Mouse (Mus musculus): ENCODE data around the gene Catsperz. TPM values are rescaled to one million over a fixed set of nuclear protein-coding genes. Genes with fewer than 3 reads are reported as not detected.
"Not testable (repeated sequence)": the region's sequence is repeated elsewhere in the genome, so short reads cannot be mapped to it uniquely, and the experiment has no call there.

Catsperz gene
- polyA plus RNA-seq, 1 experiment: 0.16 TPM

DNA sequence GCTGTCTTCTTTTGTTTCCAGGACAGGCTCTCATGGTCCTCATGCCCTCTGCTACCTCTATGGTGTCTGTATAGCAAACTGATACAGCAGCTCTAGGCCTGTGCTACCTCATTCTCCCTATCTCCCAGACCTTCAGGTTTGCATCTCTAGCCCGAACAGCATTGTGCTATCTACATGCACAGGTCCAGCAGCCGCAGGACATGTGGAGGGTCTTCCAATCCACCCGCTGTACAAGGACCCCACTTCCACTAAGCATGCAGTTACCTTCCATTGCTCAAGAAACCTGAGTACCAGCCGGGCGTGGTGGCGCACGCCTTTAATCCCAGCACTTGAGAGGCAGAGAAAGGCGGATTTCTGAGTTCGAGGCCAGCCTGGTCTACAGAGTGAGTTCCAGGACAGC is 10.6 kb downstream of the Catsperz start:
- Histone ChIP-seq H3K27me3 (ENCODE audit: control insufficient read depth, insufficient read depth, insufficient read length) (no peaks in the 10 kb centered on the region), H3K4me3 (ENCODE audit: insufficient read depth, poor library complexity, severe bottlenecking) (no peak overlapping the region), H3ac (ENCODE audit: control insufficient read depth, insufficient read length, low read depth) (no peak overlapping the region), H3K79me3 (ENCODE audit: low read depth) (peaks cover 4% of the 10 kb centered on the region), H3K36me3 (ENCODE audit: control insufficient read depth, insufficient read depth) (peaks cover 25% of the 10 kb centered on the region), H3K79me2 (ENCODE audit: control insufficient read depth, insufficient read depth) (peaks cover 36% of the 10 kb centered on the region)
- TF ChIP-seq FOSL1 (IDR thresholded peaks at IDR 0.05; ENCODE audit: insufficient read depth, low read length, poor library complexity, severe bottlenecking): no peak
- no peak for TF ChIP-seq MYOG (IDR thresholded peaks at IDR 0.05; ENCODE audit: control insufficient read depth, extremely low read depth, insufficient read length)
- no peak for TF ChIP-seq USF1 (IDR thresholded peaks at IDR 0.05; ENCODE audit: low read depth)
- TF ChIP-seq MYOD1 (IDR thresholded peaks at IDR 0.05; ENCODE audit: control insufficient read depth, insufficient read length, low read depth): no peak
- TF ChIP-seq MAX (IDR thresholded peaks at IDR 0.05): no peak
- TF ChIP-seq CEBPB (IDR thresholded peaks at IDR 0.05; ENCODE audit: low read depth): no peak
- TF ChIP-seq CTCF (IDR thresholded peaks at IDR 0.05; ENCODE audit: control insufficient read depth, insufficient read depth, insufficient read length): no peak

DNA sequence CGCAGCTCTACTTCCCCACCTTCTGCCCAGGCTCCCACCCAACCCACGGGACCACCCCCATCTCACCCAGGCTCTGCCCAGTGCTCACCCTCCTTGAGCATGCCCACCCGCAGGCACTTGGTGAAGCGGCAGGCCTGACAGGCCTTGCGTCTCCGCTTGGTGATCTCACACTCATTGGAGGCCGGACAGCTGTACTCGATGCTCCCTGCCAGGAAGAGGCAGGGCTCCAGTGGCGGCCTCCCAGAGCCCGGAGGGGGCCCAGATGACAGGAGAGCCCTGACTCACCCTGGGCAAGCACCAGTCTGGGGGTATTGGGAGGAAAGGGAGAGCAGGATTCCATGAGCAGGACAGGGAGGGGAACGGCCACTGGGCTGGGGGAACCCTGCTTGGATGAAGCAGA is 11.2 kb downstream of the Catsperz start:
- peaks cover 38% of the 10 kb centered on the region for H3K79me2 ChIP-seq (ENCODE audit: control insufficient read depth, insufficient read depth)
- no peak overlapping the region for H3ac ChIP-seq (ENCODE audit: control insufficient read depth, insufficient read length, low read depth)
- peaks cover 25% of the 10 kb centered on the region for H3K36me3 ChIP-seq (ENCODE audit: control insufficient read depth, insufficient read depth)
- no peak for TF ChIP-seq CTCF (IDR thresholded peaks at IDR 0.05; ENCODE audit: control insufficient read depth, insufficient read depth, insufficient read length)
- no peak for TF ChIP-seq CEBPB (IDR thresholded peaks at IDR 0.05; ENCODE audit: low read depth)
- no peak for TF ChIP-seq MYOG (IDR thresholded peaks at IDR 0.05; ENCODE audit: control insufficient read depth, extremely low read depth, insufficient read length)
- no peak for TF ChIP-seq FOSL1 (IDR thresholded peaks at IDR 0.05; ENCODE audit: insufficient read depth, low read length, poor library complexity, severe bottlenecking)
- TF ChIP-seq MAX (IDR thresholded peaks at IDR 0.05): no peak
- TF ChIP-seq USF1 (IDR thresholded peaks at IDR 0.05; ENCODE audit: low read depth): no peak
- TF ChIP-seq MYOD1 (IDR thresholded peaks at IDR 0.05; ENCODE audit: control insufficient read depth, insufficient read length, low read depth): no peak
- no peak overlapping the region for H3K4me3 ChIP-seq (ENCODE audit: insufficient read depth, poor library complexity, severe bottlenecking)
- no peaks in the 10 kb centered on the region for H3K27me3 ChIP-seq (ENCODE audit: control insufficient read depth, insufficient read depth, insufficient read length)
- peaks cover 4% of the 10 kb centered on the region for H3K79me3 ChIP-seq (ENCODE audit: low read depth)

DNA sequence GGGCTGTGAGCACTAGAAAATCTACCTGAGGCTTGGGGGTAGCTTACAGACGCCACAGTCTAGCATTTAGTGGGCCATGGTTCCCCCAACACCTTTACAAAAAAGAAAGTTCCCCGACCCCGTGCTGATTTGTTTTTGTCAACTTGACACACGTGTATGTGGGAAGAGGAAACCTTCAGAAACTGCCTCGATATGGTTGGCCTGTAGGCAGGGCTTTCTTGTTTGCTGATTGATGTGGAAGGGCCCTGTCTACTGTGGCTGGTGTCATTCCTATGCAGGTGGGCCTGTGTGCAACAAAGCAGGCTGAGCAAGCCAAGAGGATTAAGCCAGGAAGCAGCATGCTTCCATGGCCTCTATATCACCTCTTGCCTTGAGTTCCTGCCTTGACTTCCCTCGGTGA is 12.1 kb downstream of the Catsperz start:
- Histone ChIP-seq H3K27me3 (ENCODE audit: control insufficient read depth, insufficient read depth, insufficient read length) (no peaks in the 10 kb centered on the region), H3K4me3 (ENCODE audit: insufficient read depth, poor library complexity, severe bottlenecking) (no peak overlapping the region), H3K79me3 (ENCODE audit: low read depth) (peaks cover 13% of the 10 kb centered on the region), H3K79me2 (ENCODE audit: control insufficient read depth, insufficient read depth) (peaks cover 42% of the 10 kb centered on the region), H3K36me3 (ENCODE audit: control insufficient read depth, insufficient read depth) (peaks cover 25% of the 10 kb centered on the region), H3ac (ENCODE audit: control insufficient read depth, insufficient read length, low read depth) (no peak overlapping the region)
- TF ChIP-seq MYOD1 (IDR thresholded peaks at IDR 0.05; ENCODE audit: control insufficient read depth, insufficient read length, low read depth) (no peak), MYOG (IDR thresholded peaks at IDR 0.05; ENCODE audit: control insufficient read depth, extremely low read depth, insufficient read length) (no peak), CEBPB (IDR thresholded peaks at IDR 0.05; ENCODE audit: low read depth) (no peak), MAX (IDR thresholded peaks at IDR 0.05) (no peak), FOSL1 (IDR thresholded peaks at IDR 0.05; ENCODE audit: insufficient read depth, low read length, poor library complexity, severe bottlenecking) (no peak), USF1 (IDR thresholded peaks at IDR 0.05; ENCODE audit: low read depth) (no peak), CTCF (IDR thresholded peaks at IDR 0.05; ENCODE audit: control insufficient read depth, insufficient read depth, insufficient read length) (no peak)

DNA sequence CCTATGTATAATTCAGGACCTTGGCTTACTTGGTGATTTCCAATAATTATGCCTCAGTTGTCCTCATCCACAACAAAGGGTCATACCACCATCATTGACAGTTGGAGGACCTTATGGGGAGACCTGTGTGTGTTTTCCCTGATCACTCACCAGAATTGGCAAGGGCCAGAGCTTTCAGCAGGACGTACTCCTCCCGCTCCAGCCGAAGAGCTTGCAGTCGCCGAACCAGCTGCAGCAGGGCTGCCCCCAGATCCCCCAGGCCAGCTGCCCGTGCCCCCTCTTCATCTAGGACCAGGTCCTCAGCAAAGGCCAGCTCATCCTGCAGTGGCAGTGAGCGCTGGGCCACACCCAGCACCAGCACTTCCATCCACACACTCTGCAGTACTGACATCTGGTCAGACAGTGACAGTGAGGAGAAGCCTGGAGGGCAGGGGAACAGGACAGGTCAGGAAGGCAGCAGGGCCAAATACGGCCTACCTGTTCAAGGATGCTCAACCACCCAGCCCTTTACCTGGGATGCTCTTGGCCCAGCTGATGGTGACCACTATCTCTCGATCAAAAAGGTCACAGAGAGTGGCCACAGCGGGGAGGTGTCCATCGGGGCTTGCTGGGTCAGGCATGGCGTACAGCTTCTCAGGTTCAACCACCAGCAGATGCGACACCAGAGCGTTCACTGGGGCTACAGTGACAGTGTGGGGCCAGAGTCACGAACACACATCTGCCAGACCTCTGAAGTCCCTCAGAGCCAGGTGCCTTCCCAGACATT is 12.8 kb downstream of the Catsperz start:
- peaks cover 29% of the 10 kb centered on the region for H3K36me3 ChIP-seq (ENCODE audit: control insufficient read depth, insufficient read depth)
- TF ChIP-seq CTCF (IDR thresholded peaks at IDR 0.05; ENCODE audit: control insufficient read depth, insufficient read depth, insufficient read length) (no peak), USF1 (IDR thresholded peaks at IDR 0.05; ENCODE audit: low read depth) (no peak), MAX (IDR thresholded peaks at IDR 0.05) (no peak), CEBPB (IDR thresholded peaks at IDR 0.05; ENCODE audit: low read depth) (no peak), FOSL1 (IDR thresholded peaks at IDR 0.05; ENCODE audit: insufficient read depth, low read length, poor library complexity, severe bottlenecking) (no peak), MYOD1 (IDR thresholded peaks at IDR 0.05; ENCODE audit: control insufficient read depth, insufficient read length, low read depth) (no peak), MYOG (IDR thresholded peaks at IDR 0.05; ENCODE audit: control insufficient read depth, extremely low read depth, insufficient read length) (no peak)
- H3K4me3 ChIP-seq (ENCODE audit: insufficient read depth, poor library complexity, severe bottlenecking): no peak overlapping the region
- H3K79me2 ChIP-seq (ENCODE audit: control insufficient read depth, insufficient read depth): peaks cover 49% of the 10 kb centered on the region
- H3ac ChIP-seq (ENCODE audit: control insufficient read depth, insufficient read length, low read depth): no peak overlapping the region
- H3K79me3 ChIP-seq (ENCODE audit: low read depth): peaks cover 20% of the 10 kb centered on the region
- no peaks in the 10 kb centered on the region for H3K27me3 ChIP-seq (ENCODE audit: control insufficient read depth, insufficient read depth, insufficient read length)

DNA sequence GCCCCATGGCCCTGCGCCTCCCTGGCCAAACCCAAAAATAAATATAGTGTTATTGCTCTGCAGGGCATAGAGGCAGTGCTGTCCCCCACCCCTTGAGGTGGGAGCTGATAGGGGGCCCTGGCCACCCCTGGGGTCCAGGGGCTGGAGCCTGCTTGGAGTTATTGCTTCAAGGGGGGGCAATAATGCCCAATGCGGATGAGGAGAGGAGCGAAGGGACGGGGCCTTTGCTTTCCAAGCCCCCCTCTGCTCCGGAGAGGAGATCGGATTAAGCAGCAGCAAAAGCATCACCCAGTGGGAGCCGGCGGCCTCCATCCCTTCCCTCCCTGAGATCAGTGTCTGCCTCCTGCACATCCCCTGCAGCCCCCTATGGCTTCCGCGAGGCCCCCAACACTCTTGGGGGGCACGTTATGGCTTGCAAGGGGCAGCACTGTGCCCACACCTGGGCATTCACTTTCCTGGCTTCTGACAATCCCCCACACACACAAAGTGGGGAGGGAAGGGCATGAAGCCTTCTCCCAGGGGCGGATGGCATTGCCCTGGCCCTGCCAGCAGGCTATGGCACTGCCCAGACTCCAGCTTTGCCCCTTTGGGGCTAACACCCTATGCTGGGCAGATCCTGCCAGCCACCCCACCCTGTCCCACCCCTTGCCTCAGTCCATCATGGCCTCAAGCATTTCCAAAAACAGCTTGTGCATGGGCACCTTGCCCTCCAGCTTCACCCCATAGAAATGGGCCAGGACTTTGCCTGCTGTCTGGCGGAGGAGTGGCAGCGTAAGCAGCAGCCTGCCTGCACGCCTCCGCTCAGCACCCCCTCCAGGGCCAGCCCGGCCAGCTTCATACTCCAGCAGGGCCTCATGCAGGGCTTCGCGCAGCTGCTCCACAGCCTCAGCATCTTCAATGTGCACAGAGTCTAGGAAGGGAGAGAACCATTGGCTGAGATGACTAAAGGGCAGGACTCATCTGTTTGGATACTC is 13.8 kb downstream of the Catsperz start:
- TF ChIP-seq CEBPB (IDR thresholded peaks at IDR 0.05; ENCODE audit: low read depth) (no peak), MYOD1 (IDR thresholded peaks at IDR 0.05; ENCODE audit: control insufficient read depth, insufficient read length, low read depth) (no peak), MAX (IDR thresholded peaks at IDR 0.05) (no peak), USF1 (IDR thresholded peaks at IDR 0.05; ENCODE audit: low read depth) (no peak), FOSL1 (IDR thresholded peaks at IDR 0.05; ENCODE audit: insufficient read depth, low read length, poor library complexity, severe bottlenecking) (no peak), MYOG (IDR thresholded peaks at IDR 0.05; ENCODE audit: control insufficient read depth, extremely low read depth, insufficient read length) (no peak), CTCF (IDR thresholded peaks at IDR 0.05; ENCODE audit: control insufficient read depth, insufficient read depth, insufficient read length) (no peak)
- H3ac ChIP-seq (ENCODE audit: control insufficient read depth, insufficient read length, low read depth): no peak overlapping the region
- H3K36me3 ChIP-seq (ENCODE audit: control insufficient read depth, insufficient read depth): peaks cover 30% of the 10 kb centered on the region
- peaks cover 23% of the 10 kb centered on the region for H3K79me3 ChIP-seq (ENCODE audit: low read depth)
- no peaks in the 10 kb centered on the region for H3K27me3 ChIP-seq (ENCODE audit: control insufficient read depth, insufficient read depth, insufficient read length)
- peak overlapping the region; percentile 76 for H3K4me3 ChIP-seq (ENCODE audit: insufficient read depth, poor library complexity, severe bottlenecking)
- peaks cover 52% of the 10 kb centered on the region for H3K79me2 ChIP-seq (ENCODE audit: control insufficient read depth, insufficient read depth)

DNA sequence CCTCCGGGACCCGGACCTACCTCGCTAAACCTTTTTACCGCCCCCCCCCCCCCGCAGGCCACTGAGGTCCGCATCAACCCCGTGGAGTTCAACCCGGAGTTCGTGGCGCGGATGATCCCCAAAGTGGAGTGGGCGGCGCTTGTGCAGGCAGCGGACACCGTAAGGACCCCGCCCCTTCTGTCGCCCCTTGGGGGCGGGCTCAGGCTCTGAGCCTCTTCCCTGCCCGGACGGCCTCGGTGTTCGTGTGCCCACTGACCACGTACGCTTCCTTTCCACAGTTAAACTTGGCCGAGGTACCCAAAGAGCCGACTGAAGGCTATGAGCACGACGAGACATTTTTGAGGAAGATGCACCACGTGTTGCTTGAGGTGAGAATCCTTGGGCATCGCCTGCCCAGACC is 14.9 kb downstream of the Catsperz start:
- H3K27me3 ChIP-seq (ENCODE audit: control insufficient read depth, insufficient read depth, insufficient read length): not testable (repeated sequence)
- H3K36me3 ChIP-seq (ENCODE audit: control insufficient read depth, insufficient read depth): peaks cover 36% of the 10 kb centered on the region
- peaks cover 23% of the 10 kb centered on the region for H3K79me3 ChIP-seq (ENCODE audit: low read depth)
- peak overlapping the region; percentile 62 for H3ac ChIP-seq (ENCODE audit: control insufficient read depth, insufficient read length, low read depth)
- H3K4me3 ChIP-seq (ENCODE audit: insufficient read depth, poor library complexity, severe bottlenecking): peak overlapping the region; percentile 76
- peaks cover 48% of the 10 kb centered on the region for H3K79me2 ChIP-seq (ENCODE audit: control insufficient read depth, insufficient read depth)

Data from C2C12 (cell line).